Mouse (Mus musculus) erythroblast, adult 5-6 weeks (primary cell): Measurements from ENCODE around the gene Zfp786. TPM values are rescaled to one million over a fixed set of nuclear protein-coding genes. Genes with fewer than 3 reads are reported as not detected.
"Not testable (repeated sequence)": the region's sequence is repeated elsewhere in the genome, so short reads cannot be mapped to it uniquely, and the experiment has no call there.

ENCODE experiments used
- ATAC-seq: replicated peaks from 2 replicates; pipeline ENCODE4 v1.8.0; 2016; ENCODE audit warnings: moderate number of reproducible peaks, mild to moderate bottlenecking, moderate TSS enrichment, inconsistent platforms; ENCODE audit not compliant: poor library complexity, low FRiP score, severe bottlenecking
- total RNA-seq, 2 experiments: library from RNA; stranded (forward) in 1 of 2; stranded (reverse) in 1 of 2; fragments of 150-400 nt in 1 of 2; fragments of 200-764, 138-1000 nt in 1 of 2; gene quantifications; 2 replicates each; pipeline versions ENCODE4 v1.2.3 to v1.2.4; 2015 to 2017; ENCODE audit warnings: low replicate concordance in 2 of 2

The Zfp786 gene
- not detected in 2 replicates for total RNA-seq (2015; ENCODE audit: low replicate concordance)
- 0.28 TPM in 1 of 2 replicates, not detected in the other for total RNA-seq (2017; ENCODE audit: low replicate concordance)

DNA sequence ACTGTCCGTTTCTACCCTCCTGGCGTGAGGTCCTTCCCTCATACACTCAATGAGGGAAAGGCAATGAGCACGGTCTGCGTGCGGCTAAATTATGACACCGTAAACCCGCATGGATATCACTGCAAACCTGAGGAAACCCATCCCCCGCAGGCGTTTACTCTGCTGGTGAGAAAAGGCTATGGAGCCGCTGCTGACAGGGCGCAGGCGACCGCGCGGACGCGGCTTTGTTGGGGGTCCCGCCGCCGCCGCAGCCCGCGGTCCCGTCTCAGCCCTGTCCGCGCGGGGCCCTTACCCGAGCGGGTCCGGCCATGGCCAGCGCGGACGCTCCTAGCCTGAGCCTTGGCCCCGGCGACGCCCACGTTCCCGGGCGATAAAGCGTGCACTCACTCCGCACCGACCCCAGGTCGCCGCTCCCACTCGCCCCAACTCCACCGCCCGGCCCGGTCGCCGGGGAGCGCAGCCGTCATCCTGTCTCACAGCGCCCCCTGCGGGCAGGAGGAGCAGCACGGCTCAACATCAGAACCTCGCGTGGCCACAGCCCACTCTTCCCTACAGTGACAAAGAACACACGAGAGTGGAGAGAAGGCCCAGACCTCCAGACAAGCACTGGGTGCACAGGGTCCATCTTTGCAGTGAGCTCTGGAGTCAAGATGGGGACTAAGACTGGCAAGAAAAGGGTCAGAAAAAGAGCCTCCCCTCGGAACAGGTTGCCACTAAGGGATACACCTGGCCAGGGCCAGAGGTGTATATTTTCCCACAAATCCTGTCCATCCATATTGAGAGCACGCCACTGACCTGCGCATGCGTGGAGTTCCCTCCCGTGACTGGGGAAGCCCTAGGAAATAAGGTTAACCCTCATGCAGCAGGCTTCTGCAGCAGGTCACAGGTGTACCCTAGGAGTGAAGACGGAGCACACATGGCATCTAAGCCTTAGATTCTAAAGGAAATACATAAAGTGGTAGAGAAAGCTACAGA is at the start of gene Zfp786:
Gene Zfp786 (minus strand): TSS at position 764 of the 975 bp plus-strand sequence.
- ATAC-seq: peak; percentile 94

- ATAC-seq: no peak
Measured at GRCm38 (mm10) chr6:47880166-47880565, 49.5 kb upstream of the Zfp786 start.

DNA sequence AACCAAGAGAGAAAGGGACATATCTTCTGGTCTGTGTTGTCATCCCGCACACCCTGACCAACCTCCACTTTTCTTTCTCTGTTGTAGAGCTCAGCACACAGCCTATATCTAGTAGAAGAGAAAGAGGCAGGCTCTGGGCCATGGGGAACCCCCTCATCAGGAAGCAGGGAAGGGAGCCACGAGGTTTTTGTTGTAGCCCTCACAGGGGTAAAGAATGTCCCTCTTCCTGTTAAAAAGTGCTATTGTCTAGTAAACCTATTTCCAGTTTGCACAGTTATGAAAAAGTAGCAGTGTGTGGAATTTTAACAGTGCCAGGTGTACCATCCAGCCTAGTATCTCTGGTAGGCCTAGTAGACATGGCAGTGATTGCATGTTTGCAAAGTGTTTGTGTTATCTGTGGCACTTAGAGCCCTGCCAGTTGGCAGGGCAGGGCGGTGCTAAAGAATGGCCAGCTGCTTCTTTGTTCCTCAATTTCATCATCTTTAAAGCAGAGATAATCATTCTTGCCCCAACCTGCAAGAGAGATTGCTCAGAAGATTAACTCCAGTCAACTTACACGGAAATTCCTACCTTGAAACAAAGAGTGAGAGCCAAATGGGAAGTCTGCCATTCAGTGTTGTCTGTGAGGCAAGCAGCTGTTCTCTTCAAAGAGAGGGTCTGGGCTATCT is 48.5 kb upstream of the Zfp786 start:
- ATAC-seq: no peak

DNA sequence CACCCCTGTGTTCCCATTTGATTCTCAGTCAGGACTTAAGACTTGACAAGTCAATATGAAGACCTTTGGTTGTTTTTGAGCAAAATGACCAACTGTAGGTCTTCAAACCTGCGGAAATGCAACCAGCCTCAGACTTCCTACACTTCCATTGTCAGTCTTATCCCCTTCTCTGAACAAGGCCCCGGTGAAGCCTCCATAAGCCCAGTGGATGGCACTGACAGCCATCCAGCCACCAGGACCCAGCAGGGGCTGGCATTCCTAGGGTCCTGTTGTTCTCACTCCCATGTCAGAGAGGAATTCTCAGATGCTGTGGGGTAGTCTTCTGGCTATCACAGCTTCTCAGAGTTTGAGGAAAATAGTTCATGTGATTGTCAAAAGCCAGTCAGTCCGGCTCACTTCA is 47.9 kb upstream of the Zfp786 start:
- no peak for ATAC-seq

DNA sequence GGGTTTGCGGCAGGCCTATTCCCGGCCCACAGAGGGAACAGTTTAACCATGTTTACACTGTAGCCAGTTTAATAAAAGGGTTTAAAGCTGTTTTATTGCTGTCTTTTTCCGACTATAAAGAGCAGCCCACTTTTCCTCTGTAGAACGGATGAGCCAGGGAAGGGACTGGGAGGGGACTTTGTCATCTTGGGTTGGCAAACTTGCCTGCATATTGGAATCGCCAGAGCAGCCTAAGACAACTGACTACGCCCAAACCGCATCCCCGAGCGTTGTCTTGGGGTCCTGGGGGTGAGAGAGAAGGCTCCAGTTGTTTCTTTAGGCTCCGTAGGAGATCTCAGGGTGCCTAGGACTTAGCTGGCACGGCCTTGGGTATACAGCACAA is 47.5 kb upstream of the Zfp786 start:
- ATAC-seq: peak; percentile 36; the same call in 1 of the 2 replicates

GRCm38 (mm10) chr6:47877461-47878132 is 46.9 kb upstream of the Zfp786 start:
- ATAC-seq: peak; percentile 93

DNA sequence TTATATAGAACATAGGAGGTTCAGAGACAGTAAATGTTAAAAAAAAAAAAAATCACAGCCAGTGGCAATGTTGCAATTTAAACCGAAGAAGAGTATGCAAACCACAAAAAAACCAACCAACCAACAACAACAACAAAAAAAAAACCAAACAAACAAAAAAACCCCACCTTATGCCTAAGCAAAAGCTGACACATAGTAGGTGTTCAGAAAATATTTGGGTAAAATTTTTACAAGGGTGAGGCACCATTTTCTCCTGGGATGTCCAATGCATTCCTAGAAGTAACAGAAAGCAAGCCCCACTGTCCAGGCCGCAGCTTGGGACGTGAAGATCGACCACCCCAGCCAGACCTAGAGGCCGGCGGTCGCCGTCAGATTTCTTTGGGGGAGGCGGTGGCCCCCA is 46.4 kb upstream of the Zfp786 start, which contains the start of gene Zfp282:
Gene Zfp282 (plus strand): TSS at position 147 of the 400 bp plus-strand sequence.
- no peak for ATAC-seq

DNA sequence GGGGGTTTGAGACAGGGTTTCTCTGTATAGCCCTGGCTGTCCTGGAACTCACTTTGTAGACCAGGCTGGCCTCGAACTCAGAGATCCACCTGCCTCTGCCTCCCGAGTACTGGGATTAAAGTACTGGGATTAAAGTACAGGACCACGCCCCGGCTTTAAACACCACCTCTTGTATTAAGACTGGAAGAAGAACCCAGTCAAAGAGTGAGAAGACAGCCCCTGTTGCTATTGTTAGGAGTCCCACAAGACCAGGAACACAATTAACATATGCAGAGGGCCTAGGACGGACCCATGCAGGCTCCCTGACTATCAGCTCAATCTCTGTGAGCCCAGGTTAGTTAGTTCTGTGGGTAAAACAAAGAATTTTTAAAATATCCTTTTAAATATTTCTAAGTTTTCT is 41.6 kb upstream of the Zfp786 start:
- ATAC-seq: no peak

GRCm38 (mm10) chr6:47857729-47858128 is 27.1 kb upstream of the Zfp786 start:
- ATAC-seq: not testable (repeated sequence)

GRCm38 (mm10) chr6:47857241-47857640 is 26.6 kb upstream of the Zfp786 start:
- ATAC-seq: no peak

DNA sequence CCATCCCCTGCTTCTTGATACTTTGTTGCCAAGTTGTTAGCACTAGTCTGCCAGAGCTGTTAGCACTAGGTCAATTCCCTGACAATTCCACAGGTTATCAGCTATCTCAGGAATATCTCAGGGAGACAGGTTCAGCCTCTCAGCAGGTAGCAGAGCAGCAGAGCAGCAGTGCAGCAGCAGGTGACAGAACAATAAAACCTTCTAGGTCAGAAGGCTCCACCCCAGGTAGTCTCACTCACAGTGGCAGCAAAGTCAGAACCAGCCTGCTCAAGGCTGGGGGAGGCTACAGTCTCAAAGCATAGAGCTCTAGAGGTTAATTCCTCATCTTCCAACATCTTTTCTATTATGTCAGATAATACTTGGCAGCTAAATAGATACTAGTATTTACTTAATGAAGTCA is 15.1 kb upstream of the Zfp786 start:
- no peak for ATAC-seq

DNA sequence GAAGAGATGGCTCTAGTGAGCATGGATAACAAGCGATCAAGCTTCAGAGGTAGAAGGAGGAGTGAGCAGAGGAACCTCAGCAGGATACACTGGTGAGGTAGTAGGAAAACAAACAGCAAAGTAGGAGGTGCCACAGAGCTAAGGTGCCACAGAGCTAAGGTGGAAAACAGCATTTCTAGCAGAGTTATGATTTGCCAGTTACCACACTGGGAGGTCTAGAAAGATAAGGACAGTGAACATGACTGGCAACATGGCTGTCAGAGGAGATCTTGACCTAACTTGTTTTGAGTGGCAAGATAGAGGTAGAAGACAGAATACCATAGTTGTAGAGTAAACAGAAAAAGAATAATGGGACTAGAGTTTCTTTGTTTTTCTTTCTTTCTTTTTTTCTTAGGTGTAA is 11.7 kb upstream of the Zfp786 start:
- peak; percentile 68 for ATAC-seq

DNA sequence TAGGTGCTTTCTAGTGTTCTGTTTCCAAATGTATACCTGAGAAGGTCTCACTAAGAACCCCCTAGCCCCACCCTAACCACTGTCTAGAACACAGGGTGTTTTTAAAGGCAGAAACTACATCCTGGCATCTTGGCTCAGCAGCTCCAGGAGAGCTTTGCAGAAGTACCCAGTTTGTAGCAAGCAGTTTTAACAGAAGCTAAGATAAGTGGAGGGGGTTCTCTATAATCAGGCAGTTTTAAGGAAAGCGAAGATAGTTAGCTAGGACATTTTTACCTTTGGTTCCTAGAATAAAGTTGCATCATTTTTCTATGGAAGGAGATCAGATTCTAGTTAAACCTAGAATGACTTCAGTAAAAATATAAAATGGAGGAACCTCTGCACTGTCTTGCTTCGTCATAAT is 11.2 kb upstream of the Zfp786 start:
- ATAC-seq: no peak

GRCm38 (mm10) chr6:47841077-47841476 is 10.4 kb upstream of the Zfp786 start:
- ATAC-seq: no peak

DNA sequence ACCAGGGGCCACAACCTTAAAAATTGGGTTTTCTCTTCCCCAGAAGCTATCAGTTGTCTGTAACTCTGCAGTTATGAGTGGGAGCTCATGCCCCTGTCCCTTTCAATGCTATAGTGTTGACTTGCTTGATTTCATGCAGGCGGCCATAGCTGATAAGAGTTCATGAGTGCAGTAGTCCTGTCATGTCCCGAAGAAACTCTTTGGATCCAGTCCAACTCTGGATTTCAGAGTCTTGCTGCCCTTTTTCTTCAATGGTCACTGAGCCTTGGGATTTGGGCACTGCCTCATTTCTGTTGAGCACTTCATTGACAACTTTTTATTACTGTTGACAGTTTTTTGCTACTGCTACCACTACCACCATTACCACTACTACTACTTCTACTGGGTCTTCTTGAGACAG is 7.0 kb upstream of the Zfp786 start:
- ATAC-seq: no peak

GRCm38 (mm10) chr6:47835984-47836521 is 5.4 kb upstream of the Zfp786 start:
- ATAC-seq: peak; percentile 72

GRCm38 (mm10) chr6:47835482-47835983 is 4.9 kb upstream of the Zfp786 start, which contains the start of gene Zfp398:
Gene Zfp398 (plus strand): TSS chr6:47835661.
- ATAC-seq: peak; percentile 87

- ATAC-seq: no peak
Measured at GRCm38 (mm10) chr6:47832220-47832619, 1.6 kb upstream of the Zfp786 start.

DNA sequence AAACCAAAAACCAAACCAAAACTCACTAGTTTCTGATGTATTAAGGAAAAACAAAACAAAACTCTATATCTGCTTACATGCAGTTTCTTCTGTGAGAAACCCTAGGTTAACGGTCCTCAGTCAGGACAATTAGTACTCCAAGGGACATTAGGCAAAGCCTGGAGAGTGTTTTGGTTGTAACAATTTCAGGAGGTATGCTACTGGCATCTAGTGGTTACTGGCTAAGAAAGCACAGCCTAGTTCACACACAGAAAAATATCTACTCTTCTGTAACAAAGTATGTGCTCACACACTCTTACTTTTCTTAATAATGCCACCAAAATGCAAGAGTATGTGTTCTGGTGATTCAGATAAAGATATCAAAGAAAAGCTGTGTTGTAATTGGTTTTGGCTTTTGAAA is 1.7 kb downstream of the Zfp786 start:
- ATAC-seq: no peak

DNA sequence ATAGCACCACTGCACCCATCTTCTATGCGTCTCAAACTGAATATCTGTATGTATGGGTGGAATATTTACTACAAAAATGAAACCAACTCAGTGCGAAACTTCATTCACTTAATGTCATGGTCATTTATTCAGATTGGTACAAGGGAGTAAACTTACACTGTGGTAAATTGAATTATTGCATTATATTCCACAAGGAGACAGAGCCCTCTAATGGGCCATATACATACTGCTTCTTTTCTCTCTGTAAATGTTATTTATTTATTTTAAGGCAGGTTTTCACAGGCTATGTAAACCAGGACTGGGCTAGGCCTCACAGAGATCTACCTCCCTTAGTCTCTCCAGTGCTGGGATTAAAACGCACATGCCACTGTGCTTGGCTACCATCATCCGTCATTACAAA is 3.2 kb downstream of the Zfp786 start:
- no peak for ATAC-seq
